18 mouse cellular contexts compared by ENCODE assay signal in genomic region chr16:32680806-32681205, GRCm38 (mm10). TPM values are rescaled to one million over a fixed set of nuclear protein-coding genes. Genes with fewer than 3 reads are reported as not detected.
"Had no signal": no experiment of that assay in that cellular context is flagged by ENCODE, and none has a peak within 500 bp of the region (broad histone marks: within the 10 kb centered on the region; RNA-seq: fewer than 3 reads in every experiment).

No protein-coding gene starts in this region.

- H3K27me3 ChIP-seq: kidney, embryonic 15.5 days; limb, embryonic 13.5 days; midbrain, embryonic 13.5 days; neural tube, embryonic 15.5 days had no signal

- ATAC-seq: lung, postnatal 0 days; midbrain, embryonic 13.5 days had no signal

- H3K4me3 ChIP-seq: kidney, embryonic 15.5 days; limb, embryonic 13.5 days; midbrain, embryonic 13.5 days; myocyte; neural tube, embryonic 15.5 days had no signal

- H3K4me1 ChIP-seq: limb, embryonic 13.5 days; midbrain, embryonic 13.5 days; neural tube, embryonic 15.5 days had no signal

- H3K9ac ChIP-seq: kidney, embryonic 15.5 days; limb, embryonic 13.5 days; liver, embryonic 14.5 days; midbrain, embryonic 13.5 days; neural tube, embryonic 15.5 days had no signal

- H3K4me2 ChIP-seq: kidney, embryonic 15.5 days; limb, embryonic 13.5 days; midbrain, embryonic 13.5 days; neural tube, embryonic 15.5 days had no signal

- H3K9me3 ChIP-seq: kidney, embryonic 15.5 days; limb, embryonic 13.5 days; midbrain, embryonic 13.5 days; neural tube, embryonic 15.5 days had no signal

- DNase-seq: kidney, postnatal 14 days; left cerebral cortex, postnatal 4 days; lung, adult 2 months; lung, postnatal 36 days; right cerebral cortex, adult 18-20 months; right cerebral cortex, postnatal 25 days had no signal

- H3K27ac ChIP-seq: kidney, embryonic 15.5 days; limb, embryonic 13.5 days; liver, embryonic 14.5 days; midbrain, embryonic 13.5 days; neural tube, embryonic 15.5 days had no signal

RNA-seq across cellular contexts. Expression of gene Muc4, which starts 54.9 kb away (rescaled TPM):
- total RNA-seq: layer of hippocampus, adult 8-10 months; layer of hippocampus, postnatal 14 days; left cerebral cortex, adult 18-20 months; left cerebral cortex, postnatal 10 days; left cerebral cortex, postnatal 4 days; megakaryocyte progenitor cell, adult 5-6 weeks had no signal
- polyA plus RNA-seq: limb, embryonic 13.5 days; midbrain, embryonic 13.5 days had no signal
